Mouse (Mus musculus) stomach, embryonic 15.5 days (tissue): Measurements from ENCODE around the gene Acat2. TPM values are rescaled to one million over a fixed set of nuclear protein-coding genes. Genes with fewer than 3 reads are reported as not detected.
"Not testable (repeated sequence)": the region's sequence is repeated elsewhere in the genome, so short reads cannot be mapped to it uniquely, and the experiment has no call there.

Experiments
- ATAC-seq: fragments of 200-750 bp; cut with Nextera tagmentation; 2 replicates; pipeline ENCODE4 v1.8.0; 2017; ENCODE audit warnings: low read depth, moderate number of reproducible peaks, moderate TSS enrichment; ENCODE audit not compliant: insufficient read depth, low FRiP score
- H3K27ac ChIP-seq: fragments of 300-500 bp; sonication (generic); 2 replicates; pipeline ENCODE4 v1.5.1; 2015; ENCODE audit warnings: mild to moderate bottlenecking, inconsistent platforms
- H3K27me3 ChIP-seq: fragments of 300-500 bp; sonication (generic); replicated peaks from 2 replicates; pipeline ENCODE4 v1.6.1; 2015; ENCODE audit warnings: inconsistent platforms
- H3K36me3 ChIP-seq: fragments of 300-500 bp; sonication (generic); 2 replicates; pipeline ENCODE4 v1.6.1; 2015; ENCODE audit warnings: inconsistent platforms
- H3K4me1 ChIP-seq: fragments of 300-500 bp; sonication (generic); 2 replicates; pipeline ENCODE4 v1.6.1; 2015; ENCODE audit warnings: inconsistent platforms
- H3K4me2 ChIP-seq: fragments of 300-500 bp; sonication (generic); 2 replicates; pipeline ENCODE4 v1.6.1; 2015; ENCODE audit warnings: mild to moderate bottlenecking, inconsistent platforms
- H3K4me3 ChIP-seq: fragments of 300-500 bp; sonication (generic); replicated peaks from 2 replicates; pipeline ENCODE4 v1.5.1; 2015; ENCODE audit warnings: inconsistent platforms
- H3K9ac ChIP-seq: fragments of 300-500 bp; sonication (generic); 2 replicates; pipeline ENCODE4 v1.6.1; 2015; ENCODE audit warnings: inconsistent platforms
- H3K9me3 ChIP-seq: fragments of 300-500 bp; sonication (generic); 2 replicates; pipeline ENCODE4 v1.6.1; 2016; ENCODE audit warnings: inconsistent platforms
- WGBS: fragments of 180-500 bp; shearing (Covaris S2); methylation state at CpG from one replicate; pipeline ENCODE4 v1.1.7; 2015; 5-methylcytosine and 5-hydroxymethylcytosine counted together
- polyA plus RNA-seq: library from polyadenylated mRNA; unstranded; fragments of >200 nt; fragmentation: Nextera tagmentation; extraction: Ambion mirVana; gene quantifications from 2 replicates; pipeline ENCODE4 v1.2.1, GENCODE M21; 2015

Acat2 gene
- polyA plus RNA-seq, 1 experiment from 2014 or later = 146 TPM

- Histone ChIP-seq H3K4me2 (peak overlapping the region; percentile 67), H3K9ac (peak overlapping the region; percentile 100), H3K27me3 (no peaks in the 10 kb centered on the region), H3K9me3 (no peaks in the 10 kb centered on the region), H3K27ac (peak overlapping the region; percentile 100), H3K36me3 (peaks cover 4% of the 10 kb centered on the region; the same call in 1 of the 2 replicates), H3K4me3 (peak overlapping the region; percentile 100), H3K4me1 (peaks cover 4% of the 10 kb centered on the region; the same call in 1 of the 2 replicates)
- WGBS = under 1% methylated on average over 38 of the region's 51 CpGs
- peak; percentile 90 for ATAC-seq
Measured at GRCm38 (mm10) chr17:12992470-12992991, 32.0 kb upstream of the Acat2 start.

GRCm38 (mm10) chr17:12991635-12992358 is 31.2 kb upstream of the Acat2 start:
- peak overlapping the region; percentile 100 for H3K27ac ChIP-seq
- H3K36me3 ChIP-seq = peaks cover 4% of the 10 kb centered on the region; the same call in 1 of the 2 replicates
- H3K27me3 ChIP-seq = no peaks in the 10 kb centered on the region
- H3K4me3 ChIP-seq = peak overlapping the region; percentile 100
- H3K9ac ChIP-seq = peak overlapping the region; percentile 100
- peaks cover 4% of the 10 kb centered on the region; the same call in 1 of the 2 replicates for H3K4me1 ChIP-seq
- H3K9me3 ChIP-seq = no peaks in the 10 kb centered on the region
- WGBS = under 1% methylated on average over 66 of the region's 84 CpGs
- ATAC-seq = peak; percentile 94
- H3K4me2 ChIP-seq = peak overlapping the region; percentile 73

GRCm38 (mm10) chr17:12991194-12991634 is 30.7 kb upstream of the Acat2 start:
- 1% methylated on average over 12 of the region's 12 CpGs for WGBS

GRCm38 (mm10) chr17:12990567-12991145 is 30.1 kb upstream of the Acat2 start:
- Histone ChIP-seq H3K9me3 (no peaks in the 10 kb centered on the region), H3K27ac (peak overlapping the region; percentile 100; the same call in 1 of the 2 replicates), H3K27me3 (no peaks in the 10 kb centered on the region), H3K4me1 (peaks cover 4% of the 10 kb centered on the region; the same call in 1 of the 2 replicates), H3K4me3 (peak overlapping the region; percentile 100), H3K36me3 (peaks cover 4% of the 10 kb centered on the region; the same call in 1 of the 2 replicates), H3K4me2 (peak overlapping the region; percentile 73), H3K9ac (peak overlapping the region; percentile 100; the same call in 1 of the 2 replicates)
- WGBS = 47% methylated on average over 8 of the region's 8 CpGs
- no peak for ATAC-seq

More at GRCm38 (mm10) chr17:12991194-12991634, 30.7 kb upstream of the Acat2 start:
- Histone ChIP-seq H3K4me2 (peak overlapping the region; percentile 73), H3K36me3 (peaks cover 4% of the 10 kb centered on the region; the same call in 1 of the 2 replicates), H3K4me1 (peaks cover 4% of the 10 kb centered on the region; the same call in 1 of the 2 replicates), H3K27ac (peak overlapping the region; percentile 100), H3K4me3 (peak overlapping the region; percentile 100), H3K9ac (peak overlapping the region; percentile 100; the same call in 1 of the 2 replicates), H3K9me3 (no peaks in the 10 kb centered on the region), H3K27me3 (no peaks in the 10 kb centered on the region)
- ATAC-seq = no peak

GRCm38 (mm10) chr17:12988096-12988495 is 27.5 kb upstream of the Acat2 start:
- not testable (repeated sequence) for H3K36me3 ChIP-seq, H3K27ac ChIP-seq, ATAC-seq, H3K4me2 ChIP-seq, H3K9ac ChIP-seq, H3K27me3 ChIP-seq, H3K4me1 ChIP-seq, H3K9me3 ChIP-seq, H3K4me3 ChIP-seq
- WGBS = 97% methylated on average over 8 of the region's 8 CpGs

- Histone ChIP-seq H3K27ac (no peak overlapping the region), H3K36me3 (peaks cover 29% of the 10 kb centered on the region), H3K9me3 (no peaks in the 10 kb centered on the region), H3K9ac (no peak overlapping the region), H3K4me2 (no peak overlapping the region), H3K4me1 (no peaks in the 10 kb centered on the region), H3K4me3 (no peak overlapping the region), H3K27me3 (no peaks in the 10 kb centered on the region)
- WGBS = 68% methylated on average over 2 of the region's 2 CpGs
- ATAC-seq = no peak
Measured at GRCm38 (mm10) chr17:12983988-12984387, 23.4 kb upstream of the Acat2 start.

- no peak for ATAC-seq
- Histone ChIP-seq H3K27me3 (no peaks in the 10 kb centered on the region), H3K9ac (no peak overlapping the region), H3K4me2 (no peak overlapping the region), H3K27ac (no peak overlapping the region), H3K36me3 (peaks cover 46% of the 10 kb centered on the region), H3K4me3 (no peak overlapping the region), H3K4me1 (no peaks in the 10 kb centered on the region), H3K9me3 (no peaks in the 10 kb centered on the region)
- 98% methylated on average over 1 of the region's 1 CpGs for WGBS
Measured at GRCm38 (mm10) chr17:12978546-12978945, 18.0 kb upstream of the Acat2 start.

- 81% methylated on average over 2 of the region's 2 CpGs for WGBS
- Histone ChIP-seq H3K9me3 (no peaks in the 10 kb centered on the region), H3K36me3 (peaks cover 32% of the 10 kb centered on the region), H3K27me3 (no peaks in the 10 kb centered on the region), H3K9ac (no peak overlapping the region), H3K4me2 (no peak overlapping the region), H3K4me1 (no peaks in the 10 kb centered on the region), H3K4me3 (no peak overlapping the region), H3K27ac (no peak overlapping the region)
- no peak for ATAC-seq
Measured at GRCm38 (mm10) chr17:12973851-12974250, 13.3 kb upstream of the Acat2 start.

GRCm38 (mm10) chr17:12967173-12967572 is 6.6 kb upstream of the Acat2 start:
- no peak for ATAC-seq
- H3K9ac ChIP-seq = no peak overlapping the region
- H3K27ac ChIP-seq = no peak overlapping the region
- peaks cover 20% of the 10 kb centered on the region for H3K36me3 ChIP-seq
- no peaks in the 10 kb centered on the region for H3K4me1 ChIP-seq
- no peak overlapping the region for H3K4me3 ChIP-seq
- no peak overlapping the region for H3K4me2 ChIP-seq
- H3K27me3 ChIP-seq = no peaks in the 10 kb centered on the region
- 96% methylated on average over 2 of the region's 2 CpGs for WGBS
- no peaks in the 10 kb centered on the region for H3K9me3 ChIP-seq

- WGBS = 55% methylated on average over 3 of the region's 3 CpGs
- Histone ChIP-seq H3K4me2 (no peak overlapping the region), H3K9me3 (no peaks in the 10 kb centered on the region), H3K4me3 (no peak overlapping the region), H3K27me3 (no peaks in the 10 kb centered on the region), H3K4me1 (peaks cover 6% of the 10 kb centered on the region; the same call in 1 of the 2 replicates), H3K27ac (no peak overlapping the region), H3K36me3 (peaks cover 14% of the 10 kb centered on the region; the same call in 1 of the 2 replicates), H3K9ac (no peak overlapping the region)
- ATAC-seq = no peak
Measured at GRCm38 (mm10) chr17:12963476-12963875, 2.9 kb upstream of the Acat2 start.

GRCm38 (mm10) chr17:12959377-12959776 is 1.2 kb downstream of the Acat2 start:
- Histone ChIP-seq H3K4me2 (0 out of 2 replicates have a peak overlapping the region, but pooled peaks have one; percentile 16), H3K4me3 (0 out of 2 replicates have a peak overlapping the region, but pooled peaks have one; percentile 12)
- H3K36me3 ChIP-seq, H3K27ac ChIP-seq, H3K9ac ChIP-seq, H3K9me3 ChIP-seq, ATAC-seq, H3K4me1 ChIP-seq, H3K27me3 ChIP-seq: not testable (repeated sequence)
- 44% methylated on average over 1 of the region's 2 CpGs for WGBS

- ATAC-seq = no peak
- WGBS = 92% methylated on average over 8 of the region's 8 CpGs
Measured at GRCm38 (mm10) chr17:12956664-12957063, 3.9 kb downstream of the Acat2 start.

More at GRCm38 (mm10) chr17:12956664-12957063, 3.9 kb downstream of the Acat2 start:
- no peak overlapping the region for H3K27ac ChIP-seq
- peaks cover 21% of the 10 kb centered on the region for H3K36me3 ChIP-seq
- H3K27me3 ChIP-seq = no peaks in the 10 kb centered on the region
- H3K9me3 ChIP-seq = no peaks in the 10 kb centered on the region
- peaks cover 6% of the 10 kb centered on the region; the same call in 1 of the 2 replicates for H3K4me1 ChIP-seq
- no peak overlapping the region for H3K4me2 ChIP-seq
- H3K4me3 ChIP-seq = no peak overlapping the region
- H3K9ac ChIP-seq = no peak overlapping the region
